Mouse (Mus musculus): Measurements from ENCODE around the gene Asxl1. TPM values are rescaled to one million over a fixed set of nuclear protein-coding genes. Genes with fewer than 3 reads are reported as not detected.

Gene Asxl1
- total and polyA plus RNA-seq, 2 experiments from 2014 or later, result 12.3 to 32.6 TPM

GRCm38 (mm10) chr2:153389831-153390230 lies 44.2 kb downstream of the Asxl1 start:
- DNase-seq (no peak), ATAC-seq (no peak)
- H3K4me3 ChIP-seq (ENCODE audit: low read depth, low read length), result no peak overlapping the region
- H3K9me3 ChIP-seq (ENCODE audit: low read length), result no peaks in the 10 kb centered on the region
- no peak overlapping the region for H3K4me2 ChIP-seq (ENCODE audit: low read depth)
- H3K36me3 ChIP-seq (ENCODE audit: insufficient read depth), result peaks cover 28% of the 10 kb centered on the region
- no peak for TF ChIP-seq CTCF (IDR thresholded peaks at IDR 0.05; ENCODE audit: low read depth)
- H3K4me1 ChIP-seq (ENCODE audit: insufficient read depth), result no peaks in the 10 kb centered on the region
- H3K9ac ChIP-seq, result no peak overlapping the region
- H3K27me3 ChIP-seq (ENCODE audit: insufficient read depth, low read length), result no peaks in the 10 kb centered on the region
- H3K27ac ChIP-seq (ENCODE audit: low read depth, low read length), result no peak overlapping the region
- WGBS, result 94% methylated on average over 2 of the region's 2 CpGs

DNA sequence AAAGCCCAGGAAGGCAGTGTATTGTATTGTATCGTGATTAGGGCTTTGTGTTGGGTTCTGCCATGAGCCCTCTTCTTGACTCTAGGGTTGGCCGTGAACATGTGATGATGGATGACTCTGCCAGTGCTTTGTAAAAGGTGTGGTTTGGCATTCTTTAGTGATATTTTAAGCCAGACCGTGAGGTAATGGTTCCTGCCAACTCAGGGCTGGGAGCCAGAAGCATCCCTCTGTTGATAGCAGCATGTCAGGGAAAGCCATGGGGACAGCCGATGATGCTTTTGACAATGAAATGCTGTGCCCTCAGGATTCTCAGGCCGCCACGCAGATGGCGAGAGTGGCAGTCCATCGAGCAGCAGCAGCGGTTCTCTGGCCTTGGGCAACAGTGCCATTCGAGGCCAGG lies 47.4 kb downstream of the Asxl1 start:
- TF ChIP-seq CTCF (IDR thresholded peaks at IDR 0.05; ENCODE audit: low read depth), result no peak
- DNase-seq (no peak), ATAC-seq (no peak)
- 76% methylated on average over 10 of the region's 10 CpGs for WGBS
- Histone ChIP-seq H3K4me1 (ENCODE audit: insufficient read depth) (no peaks in the 10 kb centered on the region), H3K27ac (ENCODE audit: low read depth, low read length) (no peak overlapping the region), H3K4me2 (ENCODE audit: low read depth) (no peak overlapping the region), H3K4me3 (ENCODE audit: low read depth, low read length) (no peak overlapping the region), H3K9ac (no peak overlapping the region), H3K9me3 (ENCODE audit: low read length) (no peaks in the 10 kb centered on the region), H3K27me3 (ENCODE audit: insufficient read depth, low read length) (no peaks in the 10 kb centered on the region), H3K36me3 (ENCODE audit: insufficient read depth) (peaks cover 59% of the 10 kb centered on the region)

DNA sequence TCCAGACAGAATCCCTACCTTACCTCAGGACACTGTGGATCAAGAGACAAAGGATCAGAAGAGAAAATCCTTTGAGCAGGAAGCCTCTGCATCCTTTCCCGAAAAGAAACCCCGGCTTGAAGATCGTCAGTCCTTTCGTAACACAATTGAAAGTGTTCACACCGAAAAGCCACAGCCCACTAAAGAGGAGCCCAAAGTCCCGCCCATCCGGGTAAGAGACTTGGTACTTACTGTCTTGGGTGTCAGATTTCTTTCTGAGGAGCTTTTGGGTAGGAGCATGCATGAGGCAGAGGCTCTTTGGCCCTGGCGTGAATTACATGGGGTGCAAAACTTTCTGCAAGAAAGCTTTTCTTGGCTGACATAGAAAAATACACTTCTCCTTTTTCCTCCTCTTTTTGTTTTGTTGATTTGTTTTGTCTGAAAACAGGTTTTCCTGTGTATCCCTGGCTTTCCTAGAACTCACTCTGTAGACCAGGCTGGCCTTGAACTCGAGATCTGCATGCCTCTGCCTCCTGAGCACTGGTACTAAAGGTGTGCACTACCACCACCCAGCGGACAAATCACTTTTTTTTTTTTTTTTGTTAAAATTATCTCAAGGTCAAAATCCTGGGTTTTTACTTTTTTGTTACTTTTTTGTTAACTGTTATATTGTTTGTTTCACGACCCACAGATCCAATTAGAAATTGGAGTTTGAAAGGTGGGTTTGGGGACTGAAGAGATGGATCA lies 52.3 kb downstream of the Asxl1 start:
- DNase-seq (no peak), ATAC-seq (no peak)
- H3K9me3 ChIP-seq (ENCODE audit: low read length), result no peaks in the 10 kb centered on the region
- H3K9ac ChIP-seq, result no peak overlapping the region
- peaks cover 93% of the 10 kb centered on the region for H3K36me3 ChIP-seq (ENCODE audit: insufficient read depth)
- H3K4me1 ChIP-seq (ENCODE audit: insufficient read depth), result no peaks in the 10 kb centered on the region
- H3K27ac ChIP-seq (ENCODE audit: low read depth, low read length), result no peak overlapping the region
- WGBS, result 91% methylated on average over 11 of the region's 11 CpGs
- H3K4me2 ChIP-seq (ENCODE audit: low read depth), result no peak overlapping the region
- H3K4me3 ChIP-seq (ENCODE audit: low read depth, low read length), result no peak overlapping the region
- H3K27me3 ChIP-seq (ENCODE audit: insufficient read depth, low read length), result no peaks in the 10 kb centered on the region
- no peak for TF ChIP-seq CTCF (IDR thresholded peaks at IDR 0.05; ENCODE audit: low read depth)

DNA sequence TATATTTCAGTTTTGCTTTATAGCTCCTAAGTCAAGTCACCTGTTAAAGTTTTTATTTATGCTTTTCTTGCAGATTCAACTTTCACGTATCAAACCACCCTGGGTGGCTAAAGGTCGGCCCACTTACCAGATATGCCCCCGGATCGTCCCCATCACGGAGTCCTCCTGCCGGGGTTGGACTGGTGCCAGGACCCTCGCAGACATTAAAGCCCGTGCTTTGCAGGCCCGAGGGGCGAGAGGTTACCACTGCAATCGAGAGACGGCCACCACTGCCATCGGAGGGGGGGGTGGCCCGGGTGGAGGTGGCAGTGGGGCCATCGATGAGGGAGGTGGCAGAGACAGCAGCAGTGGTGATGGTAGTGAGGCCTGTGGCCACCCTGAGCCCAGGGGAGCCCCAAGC lies 53.5 kb downstream of the Asxl1 start:
- Histone ChIP-seq H3K27me3 (ENCODE audit: insufficient read depth, low read length) (no peaks in the 10 kb centered on the region), H3K4me3 (ENCODE audit: low read depth, low read length) (no peak overlapping the region), H3K9me3 (ENCODE audit: low read length) (no peaks in the 10 kb centered on the region), H3K9ac (no peak overlapping the region), H3K27ac (ENCODE audit: low read depth, low read length) (no peak overlapping the region), H3K4me1 (ENCODE audit: insufficient read depth) (no peaks in the 10 kb centered on the region), H3K36me3 (ENCODE audit: insufficient read depth) (peaks cover 81% of the 10 kb centered on the region), H3K4me2 (ENCODE audit: low read depth) (no peak overlapping the region)
- ATAC-seq (no peak), DNase-seq (no peak)
- TF ChIP-seq CTCF (IDR thresholded peaks at IDR 0.05; ENCODE audit: low read depth), result no peak
- WGBS, result 69% methylated on average over 15 of the region's 15 CpGs

DNA sequence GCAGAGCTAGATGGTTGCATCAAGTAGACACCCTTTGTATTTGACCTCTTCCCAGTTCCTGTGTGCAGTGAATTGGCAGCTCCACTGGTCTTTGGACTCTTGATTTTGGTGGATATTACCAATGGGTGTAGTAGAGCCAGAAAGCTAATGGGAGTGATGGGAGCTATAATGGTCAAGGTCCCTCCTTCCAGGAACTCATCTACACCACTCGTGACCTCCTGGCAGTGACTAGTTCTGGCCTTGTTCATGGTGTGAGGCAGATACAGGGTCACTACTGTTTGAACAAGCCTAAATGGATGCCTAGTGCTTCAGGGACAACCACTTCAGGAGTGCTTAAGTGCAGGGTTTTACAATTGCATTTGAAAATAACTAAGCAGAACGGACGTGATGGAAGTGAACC lies 58.4 kb downstream of the Asxl1 start:
- DNase-seq (no peak), ATAC-seq (no peak)
- no peaks in the 10 kb centered on the region for H3K4me1 ChIP-seq (ENCODE audit: insufficient read depth)
- no peaks in the 10 kb centered on the region for H3K27me3 ChIP-seq (ENCODE audit: insufficient read depth, low read length)
- H3K4me3 ChIP-seq (ENCODE audit: low read depth, low read length), result no peak overlapping the region
- 91% methylated on average over 3 of the region's 3 CpGs for WGBS
- TF ChIP-seq CTCF (IDR thresholded peaks at IDR 0.05; ENCODE audit: low read depth), result no peak
- H3K9ac ChIP-seq, result no peak overlapping the region
- no peak overlapping the region for H3K27ac ChIP-seq (ENCODE audit: low read depth, low read length)
- H3K4me2 ChIP-seq (ENCODE audit: low read depth), result no peak overlapping the region
- H3K36me3 ChIP-seq (ENCODE audit: insufficient read depth), result peaks cover 49% of the 10 kb centered on the region
- no peaks in the 10 kb centered on the region for H3K9me3 ChIP-seq (ENCODE audit: low read length)

- ATAC-seq (no peak), DNase-seq (no peak)
- no peaks in the 10 kb centered on the region for H3K4me1 ChIP-seq (ENCODE audit: insufficient read depth)
- no peaks in the 10 kb centered on the region for H3K9me3 ChIP-seq (ENCODE audit: low read length)
- H3K27ac ChIP-seq (ENCODE audit: low read depth, low read length), result no peak overlapping the region
- H3K27me3 ChIP-seq (ENCODE audit: insufficient read depth, low read length), result no peaks in the 10 kb centered on the region
- H3K4me2 ChIP-seq (ENCODE audit: low read depth), result no peak overlapping the region
- H3K9ac ChIP-seq, result no peak overlapping the region
- TF ChIP-seq CTCF (IDR thresholded peaks at IDR 0.05; ENCODE audit: low read depth), result no peak
- H3K4me3 ChIP-seq (ENCODE audit: low read depth, low read length), result no peak overlapping the region
- WGBS, result 92% methylated on average over 3 of the region's 3 CpGs
- peaks cover 48% of the 10 kb centered on the region for H3K36me3 ChIP-seq (ENCODE audit: insufficient read depth)
Measured at GRCm38 (mm10) chr2:153404882-153405281, 59.3 kb downstream of the Asxl1 start.

DNA sequence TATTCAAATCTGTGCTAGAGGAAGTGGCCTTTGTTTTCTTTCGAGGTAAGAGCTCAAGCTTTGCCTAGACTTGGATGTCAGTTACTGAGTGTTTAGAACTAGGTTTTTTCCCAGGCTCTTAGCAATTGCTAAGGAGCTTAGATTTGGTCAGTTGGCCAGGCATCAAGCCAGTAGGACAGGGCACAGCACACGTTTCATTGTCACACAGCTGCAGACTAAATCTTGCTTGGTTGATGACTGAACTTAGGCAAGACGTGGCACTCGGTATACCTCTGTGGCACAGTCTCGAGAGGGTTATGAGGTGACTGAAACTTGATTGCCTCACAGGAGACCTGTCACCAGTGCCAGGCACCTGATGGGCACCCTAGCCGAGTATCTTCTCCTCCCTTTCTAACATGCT lies 61.3 kb downstream of the Asxl1 start:
- no peak overlapping the region for H3K27ac ChIP-seq (ENCODE audit: low read depth, low read length)
- WGBS, result 71% methylated on average over 6 of the region's 6 CpGs

More for the DNA sequence above, 61.3 kb downstream of the Asxl1 start:
- no peaks in the 10 kb centered on the region for H3K4me1 ChIP-seq (ENCODE audit: insufficient read depth)
- no peaks in the 10 kb centered on the region for H3K9me3 ChIP-seq (ENCODE audit: low read length)
- no peak overlapping the region for H3K4me3 ChIP-seq (ENCODE audit: low read depth, low read length)
- no peak overlapping the region for H3K4me2 ChIP-seq (ENCODE audit: low read depth)
- DNase-seq (no peak), ATAC-seq (no peak)
- H3K36me3 ChIP-seq (ENCODE audit: insufficient read depth), result peaks cover 48% of the 10 kb centered on the region
- no peak for TF ChIP-seq CTCF (IDR thresholded peaks at IDR 0.05; ENCODE audit: low read depth)
- no peak overlapping the region for H3K9ac ChIP-seq
- no peaks in the 10 kb centered on the region for H3K27me3 ChIP-seq (ENCODE audit: insufficient read depth, low read length)
